Mouse (Mus musculus) neutrophil, adult 65 days (primary cell): ENCODE results near the gene Camk2g. TPM values are rescaled to one million over a fixed set of nuclear protein-coding genes. Genes with fewer than 3 reads are reported as not detected.

Source experiments
- total RNA-seq: library from RNA; stranded (reverse); gene quantifications from 2 replicates; pipeline ENCODE4 v1.2.4, GENCODE M21; 2023

Camk2g gene
- 59.7 and 70.1 TPM in 2 replicates for total RNA-seq

DNA sequence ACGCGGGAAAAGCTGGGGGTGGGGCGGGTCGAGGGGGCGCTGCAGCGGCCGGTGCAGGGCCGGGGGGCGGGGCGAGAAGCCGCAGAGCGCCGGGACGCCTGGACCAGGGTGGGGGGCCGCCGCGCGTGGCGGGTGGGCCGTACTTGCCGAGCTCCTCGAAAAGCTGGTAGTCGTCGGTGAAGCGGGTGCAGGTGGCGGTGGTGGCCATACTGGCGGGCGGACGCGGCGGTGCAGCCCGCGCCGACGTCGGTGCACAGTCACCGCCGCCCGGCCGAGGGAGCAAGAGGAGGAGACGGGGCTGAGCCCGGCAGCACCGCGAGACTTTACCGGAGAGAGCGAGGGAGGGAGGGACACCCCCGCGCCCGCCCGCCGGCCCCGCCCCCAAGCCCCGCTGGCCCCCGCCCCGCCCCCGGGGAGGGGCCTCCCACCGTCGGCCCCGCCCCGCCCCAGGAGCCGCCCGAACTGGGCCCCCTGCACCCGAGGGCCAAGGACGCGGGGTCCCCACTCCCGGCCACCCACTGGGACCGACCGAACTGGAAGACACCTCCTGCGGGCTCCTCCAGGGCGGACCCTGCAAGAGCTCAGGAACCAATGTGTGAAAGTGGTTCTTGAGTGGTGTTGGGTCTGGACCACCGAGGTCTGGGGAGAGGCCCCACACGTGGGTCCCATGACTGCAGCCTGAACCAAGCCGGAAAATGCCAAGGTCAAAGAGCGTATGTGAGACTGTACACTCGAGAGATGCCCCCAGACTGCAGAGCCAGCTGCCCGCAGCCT, at the start of gene Camk2g:
Gene Camk2g (minus strand): TSS at position 331 of the 774 bp plus-strand sequence.

DNA sequence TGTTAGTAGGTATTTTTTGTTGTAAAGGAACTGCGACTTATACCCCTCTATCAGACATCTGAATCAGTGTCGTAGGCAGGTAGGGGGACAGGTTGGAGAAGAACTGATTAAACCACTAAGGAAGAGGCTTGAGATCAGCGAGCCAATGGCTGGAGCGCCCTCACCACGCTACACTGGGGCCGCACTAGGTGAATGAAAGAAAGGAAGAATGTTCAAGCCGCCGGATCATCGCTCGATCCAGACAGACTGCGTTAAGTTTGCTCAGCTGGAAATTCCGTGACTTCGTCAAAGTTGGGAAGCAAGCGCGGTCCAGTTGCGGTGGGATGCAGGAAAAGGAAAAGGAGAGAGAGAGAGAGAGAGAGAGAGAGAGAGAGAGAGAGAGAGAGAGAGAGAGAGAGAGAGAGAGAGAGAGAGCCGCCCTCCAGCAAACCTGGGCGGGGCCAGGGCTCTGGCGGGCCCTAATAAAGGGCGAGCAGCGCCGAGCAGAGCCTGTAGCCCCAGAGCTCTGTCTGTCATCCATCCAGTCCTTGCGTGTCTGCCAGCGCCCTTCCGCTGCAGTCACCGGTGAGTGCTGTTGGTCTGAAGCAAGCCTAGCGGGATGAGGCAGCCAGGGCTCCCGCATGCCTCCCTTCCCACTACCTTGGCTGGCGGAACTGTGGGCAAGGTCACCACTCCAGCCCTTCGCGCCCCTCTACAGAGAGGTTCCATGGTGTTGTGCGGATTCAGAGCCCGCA, 42.5 kb upstream of the Camk2g start, which contains the start of gene Plau:
Gene Plau (plus strand): TSS at position 490 of the 734 bp plus-strand sequence.

GRCm38 (mm10) chr14:20733952-20734774, 59.7 kb downstream of the Camk2g start, which contains the start of gene Ndst2:
Ndst2 (minus strand) TSS chr14:20734562.

DNA sequence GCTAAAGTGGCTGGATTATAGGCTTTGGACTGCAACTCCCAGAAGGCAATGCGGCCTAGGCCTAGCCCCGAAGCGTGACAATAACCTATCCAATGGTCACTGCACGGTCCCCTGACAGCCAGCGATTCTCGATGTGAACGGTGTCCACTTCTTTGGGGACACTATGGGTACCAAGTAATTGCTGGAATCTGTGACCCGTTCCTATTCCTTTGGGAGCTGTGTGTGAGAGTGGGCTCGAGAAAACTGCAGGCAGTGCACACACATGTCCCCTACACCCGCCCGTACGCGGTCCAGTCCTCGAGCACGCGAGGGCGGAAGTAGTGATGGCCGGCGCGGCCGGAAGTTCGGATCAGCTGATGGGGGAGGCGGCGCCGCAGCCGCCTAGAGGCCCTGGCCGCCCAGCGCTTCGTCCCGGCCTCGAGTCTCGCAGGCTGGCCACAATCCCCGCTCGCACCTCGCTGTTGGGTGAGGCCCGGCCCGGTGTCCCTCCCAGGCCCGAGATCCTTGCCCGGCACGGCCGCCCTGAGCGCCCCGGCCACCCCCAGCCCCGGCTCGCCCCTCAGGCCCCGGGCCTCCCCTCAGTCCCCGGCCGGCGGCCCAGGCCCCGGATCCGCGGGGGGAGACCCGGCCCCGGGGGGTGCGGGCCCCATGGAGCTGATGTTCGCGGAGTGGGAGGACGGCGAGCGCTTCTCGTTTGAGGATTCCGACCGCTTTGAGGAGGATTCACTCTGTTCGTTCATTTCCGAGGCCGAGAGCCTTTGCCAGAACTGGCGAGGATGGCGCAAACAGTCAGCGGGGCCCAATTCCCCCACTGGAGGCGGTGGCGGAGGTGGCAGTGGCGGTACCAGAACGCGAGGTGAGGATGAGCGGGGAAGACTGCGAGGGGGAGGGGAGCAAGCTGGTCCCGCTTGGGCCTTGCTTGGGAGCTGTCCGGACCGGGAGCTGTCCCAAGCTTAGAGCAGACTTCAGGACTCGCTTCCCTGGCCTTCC, 86.4 kb downstream of the Camk2g start, which contains the start of gene Zswim8:
Gene Zswim8 (plus strand): TSS at position 352 of the 990 bp plus-strand sequence.

DNA sequence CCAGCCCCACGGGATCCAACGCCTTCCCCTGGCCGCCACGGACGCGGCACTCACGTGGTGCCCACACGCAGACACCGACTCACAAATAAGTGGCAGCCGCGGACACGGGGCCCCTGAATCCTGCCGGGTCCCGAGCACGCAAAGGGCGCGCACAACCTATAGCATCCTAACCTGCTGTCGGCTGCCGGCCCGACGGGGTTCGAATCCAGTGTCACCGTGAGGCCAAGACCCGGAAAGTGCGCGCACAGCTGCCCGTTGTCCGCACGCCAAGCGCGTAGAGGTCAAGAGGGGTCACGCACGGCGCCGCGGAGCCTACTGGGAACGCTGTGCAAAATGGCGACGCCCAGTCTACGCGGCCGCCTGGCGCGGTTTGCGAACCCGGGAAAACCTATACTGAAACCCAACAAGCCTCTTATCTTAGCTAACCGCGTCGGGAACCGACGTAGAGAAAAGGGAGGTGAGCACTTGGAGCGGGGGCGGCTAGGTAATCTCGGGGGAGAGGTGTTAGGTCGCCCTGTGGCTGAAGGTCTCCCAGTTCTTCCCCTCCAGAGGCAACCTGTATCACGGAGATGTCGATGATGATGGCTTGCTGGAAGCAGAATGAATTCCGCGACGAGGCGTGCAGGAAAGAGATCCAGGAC, 91.0 kb downstream of the Camk2g start, which contains the start of gene Chchd1:
Gene Chchd1 (plus strand): TSS at position 266 of the 641 bp plus-strand sequence.

DNA sequence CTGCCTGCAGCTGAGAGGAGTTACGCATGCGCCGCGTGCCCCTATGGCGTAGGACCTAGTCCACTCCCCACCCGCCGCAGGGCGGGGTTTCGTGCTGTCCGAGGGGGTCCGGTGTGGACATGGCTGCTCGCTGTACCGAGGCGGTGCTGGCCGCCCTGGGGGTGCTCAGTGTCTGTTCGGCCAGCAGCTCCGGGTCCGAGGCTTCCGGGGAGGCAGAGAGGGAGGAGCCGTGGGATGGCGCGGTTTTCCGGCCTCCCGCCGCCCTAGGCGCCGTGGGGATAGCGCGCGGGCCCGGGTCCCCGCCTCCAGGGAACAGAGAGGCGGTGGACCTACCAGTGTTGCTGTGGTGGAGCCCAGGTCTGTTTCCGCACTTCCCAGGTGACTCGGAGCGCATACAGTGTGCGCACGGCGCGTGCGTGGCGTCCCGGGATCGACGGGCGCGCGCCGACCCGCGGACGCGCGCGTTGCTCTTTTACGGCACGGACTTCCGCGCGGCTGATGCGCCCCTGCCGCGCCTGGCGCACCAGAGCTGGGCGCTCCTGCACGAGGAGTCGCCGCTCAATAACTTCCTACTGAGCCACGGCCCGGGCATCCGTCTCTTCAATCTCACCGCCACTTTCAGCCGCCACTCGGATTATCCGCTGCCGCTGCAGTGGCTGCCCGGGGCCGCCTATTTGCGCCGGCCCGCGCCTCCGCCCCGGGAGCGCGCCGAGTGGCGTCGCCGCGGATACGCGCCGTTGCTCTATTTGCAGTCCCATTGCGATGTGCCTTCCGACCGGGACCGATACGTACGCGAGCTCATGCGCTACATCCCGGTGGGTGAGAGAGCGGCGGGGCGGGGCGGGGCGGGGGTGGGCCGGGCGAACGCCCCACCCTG, 98.8 kb downstream of the Camk2g start, which contains the start of gene Fut11:
Gene Fut11 (plus strand): TSS at position 85 of the 877 bp plus-strand sequence.

Other genes with a start within 250 kb of the Camk2g start
- 37.6 and 37.7 TPM in 2 replicates for gene Ppp3cb, start 247.5 kb downstream of the Camk2g start, total RNA-seq
- 2.5 and 2.9 TPM in 2 replicates for gene Usp54, start 153.0 kb downstream of the Camk2g start, total RNA-seq
- gene Myoz1, start 137.5 kb downstream of the Camk2g start, total RNA-seq = not detected in 2 replicates
- not detected in 2 replicates for gene Synpo2l, start 125.7 kb downstream of the Camk2g start, total RNA-seq
- 193 and 233 TPM in 2 replicates for gene Sec24c, start 119.8 kb downstream of the Camk2g start, total RNA-seq
- gene Fut11, start 99.1 kb downstream of the Camk2g start, total RNA-seq = 3.5 and 4.5 TPM in 2 replicates
- 17.2 and 20.5 TPM in 2 replicates for gene Chchd1, start 91.1 kb downstream of the Camk2g start, total RNA-seq
- 133 and 198 TPM in 2 replicates for gene Zswim8, start 86.5 kb downstream of the Camk2g start, total RNA-seq
- gene Ndst2, start 59.5 kb downstream of the Camk2g start, total RNA-seq = 31.7 and 32.4 TPM in 2 replicates
- gene Plau, start 42.6 kb upstream of the Camk2g start, total RNA-seq = 26.0 and 26.5 TPM in 2 replicates
- 155 and 184 TPM in 2 replicates for gene Vcl, start 135.3 kb upstream of the Camk2g start, total RNA-seq